Mouse (Mus musculus) heart, postnatal 0 days (tissue): Measurements from ENCODE around the gene Grik4.

Experiments used
- CTCF ChIP-seq: IDR thresholded peaks from 2 replicates; pipeline ENCODE4 v1.5.1; 2016; ENCODE audit warnings: antibody characterized with exemption, control low read depth, low read depth
- EP300 ChIP-seq: IDR thresholded peaks from 2 replicates; pipeline ENCODE4 v1.6.1; 2016; ENCODE audit warnings: antibody characterized with exemption, low read depth

GRCm38 (mm10) chr9:42496296-42496695 is 448.0 kb downstream of the Grik4 start:
- TF ChIP-seq CTCF: no peak
- TF ChIP-seq EP300: no peak
